Mouse (Mus musculus) yolk sac, embryonic 10.5 days (tissue): ENCODE measurements around the gene Mmp24.
"Not testable (repeated sequence)": the region's sequence is repeated elsewhere in the genome, so short reads cannot be mapped to it uniquely, and the experiment has no call there.

ENCODE experiments used
- DNase-seq: peaks from one replicate; pipeline ENCODE4 v3.0.0-alpha.2; 2017; ENCODE audit warnings: low spot score

The Mmp24 gene

GRCm38 (mm10) chr2:155814829-155815228 is 39.7 kb downstream of the Mmp24 start:
- no peak for DNase-seq

- no peak for DNase-seq
Measured at GRCm38 (mm10) chr2:155816179-155816578, 41.0 kb downstream of the Mmp24 start.

- peak; percentile 27 for DNase-seq
Measured at GRCm38 (mm10) chr2:155817301-155818245, 42.4 kb downstream of the Mmp24 start.

- DNase-seq = peak; percentile 94
Measured at GRCm38 (mm10) chr2:155818596-155819391, 43.7 kb downstream of the Mmp24 start.

GRCm38 (mm10) chr2:155819392-155819448 is 44.1 kb downstream of the Mmp24 start, which contains the start of gene BC029722:
BC029722 (minus strand) TSS chr2:155819426.
- no peak for DNase-seq

- DNase-seq = peak; percentile 74
Measured at GRCm38 (mm10) chr2:155819449-155820251, 44.5 kb downstream of the Mmp24 start.

- DNase-seq = no peak
Measured at GRCm38 (mm10) chr2:155820779-155821178, 45.6 kb downstream of the Mmp24 start.

- no peak for DNase-seq
Measured at GRCm38 (mm10) chr2:155823722-155824121, 48.6 kb downstream of the Mmp24 start.

- peak; percentile 59 for DNase-seq
Measured at GRCm38 (mm10) chr2:155825904-155826629, 50.9 kb downstream of the Mmp24 start.

- peak; percentile 94 for DNase-seq
Measured at GRCm38 (mm10) chr2:155826630-155827424, 51.7 kb downstream of the Mmp24 start, which contains the start of gene Eif6. Eif6 (minus strand) TSS chr2:155826925.

- no peak for DNase-seq
Measured at GRCm38 (mm10) chr2:155830841-155831240, 55.7 kb downstream of the Mmp24 start.

GRCm38 (mm10) chr2:155831302-155831701 is 56.2 kb downstream of the Mmp24 start:
- peak; percentile 32 for DNase-seq

GRCm38 (mm10) chr2:155832087-155832486 is 56.9 kb downstream of the Mmp24 start:
- DNase-seq = not testable (repeated sequence)

GRCm38 (mm10) chr2:155834732-155835131 is 59.6 kb downstream of the Mmp24 start, which contains the start of gene Fam83c:
Fam83c (minus strand) TSS chr2:155834854.
- no peak for DNase-seq

GRCm38 (mm10) chr2:155837961-155838360 is 62.8 kb downstream of the Mmp24 start:
- DNase-seq = no peak

- DNase-seq = no peak
Measured at GRCm38 (mm10) chr2:155838961-155839360, 63.8 kb downstream of the Mmp24 start.

GRCm38 (mm10) chr2:155846930-155847329 is 71.8 kb downstream of the Mmp24 start:
- DNase-seq = no peak

- DNase-seq = peak; percentile 74
Measured at GRCm38 (mm10) chr2:155848291-155848690, 73.1 kb downstream of the Mmp24 start.

- DNase-seq = no peak
Measured at GRCm38 (mm10) chr2:155849464-155849863, 74.3 kb downstream of the Mmp24 start.

- no peak for DNase-seq
Measured at GRCm38 (mm10) chr2:155850120-155850519, 75.0 kb downstream of the Mmp24 start.

GRCm38 (mm10) chr2:155852536-155852935 is 77.4 kb downstream of the Mmp24 start:
- no peak for DNase-seq
